Mouse (Mus musculus) forebrain, embryonic 11.5 days (tissue): ENCODE data around the gene Rab7b. TPM values are rescaled to one million over a fixed set of nuclear protein-coding genes. Genes with fewer than 3 reads are reported as not detected.

Experiments used
- ATAC-seq: fragments of 200-750 bp; cut with Nextera tagmentation; replicated peaks from 2 replicates; pipeline ENCODE4 v1.8.0; 2017; ENCODE audit warnings: moderate TSS enrichment; ENCODE audit not compliant: low FRiP score
- DNase-seq: peaks from one replicate; pipeline ENCODE4 v3.0.0-alpha.2; 2017; ENCODE audit warnings: low spot score
- H3K27ac ChIP-seq: fragments of 300-500 bp; sonication (generic); 2 replicates; pipeline ENCODE4 v1.5.1; 2014; ENCODE audit warnings: low read depth, low read length
- H3K27me3 ChIP-seq: fragments of 300-500 bp; sonication (generic); 2 replicates; pipeline ENCODE4 v1.6.1; 2014; ENCODE audit warnings: mild to moderate bottlenecking, low read length, mixed read lengths; ENCODE audit not compliant: control insufficient read depth, insufficient read depth
- H3K36me3 ChIP-seq: fragments of 300-500 bp; sonication (generic); 2 replicates; pipeline ENCODE4 v1.6.1; 2014; ENCODE audit warnings: mild to moderate bottlenecking, low read length, moderate library complexity, mixed read lengths; ENCODE audit not compliant: control insufficient read depth, insufficient read depth
- H3K4me1 ChIP-seq: fragments of 300-500 bp; sonication (generic); replicated peaks from 2 replicates; pipeline ENCODE4 v1.6.1; 2014; ENCODE audit warnings: low read length, mixed read lengths; ENCODE audit not compliant: control insufficient read depth, insufficient read depth
- H3K4me2 ChIP-seq: fragments of 300-500 bp; sonication (generic); 2 replicates; pipeline ENCODE4 v1.6.1; 2014; ENCODE audit warnings: low read depth, mild to moderate bottlenecking, low read length, moderate library complexity, mixed read lengths; ENCODE audit not compliant: severe bottlenecking
- H3K4me3 ChIP-seq: fragments of 300-500 bp; sonication (generic); 2 replicates; pipeline ENCODE4 v1.5.1; 2014; ENCODE audit warnings: low read depth, low read length
- H3K9ac ChIP-seq: fragments of 300-500 bp; sonication (generic); 2 replicates; pipeline ENCODE4 v1.6.1; 2014; ENCODE audit warnings: low read length
- H3K9me3 ChIP-seq: fragments of 300-500 bp; sonication (generic); 2 replicates; pipeline ENCODE4 v1.6.1; 2016; ENCODE audit warnings: low read length, mixed read lengths; ENCODE audit not compliant: control insufficient read depth
- WGBS: fragments of 180-500 bp; shearing (Covaris S2); extraction: QIAGEN DNeasy Blood & Tissue Kit; methylation state at CpG from one replicate; pipeline ENCODE4 v1.1.7; 2014; 5-methylcytosine and 5-hydroxymethylcytosine counted together
- polyA plus RNA-seq: library from polyadenylated mRNA; unstranded; fragments of >200 nt; fragmentation: Nextera tagmentation; extraction: Ambion mirVana; gene quantifications from 2 replicates; pipeline ENCODE4 v1.2.1, GENCODE M21; 2014

Rab7b gene
- polyA plus RNA-seq, 1 experiment from 2014 or later, result 0.40 TPM

DNA sequence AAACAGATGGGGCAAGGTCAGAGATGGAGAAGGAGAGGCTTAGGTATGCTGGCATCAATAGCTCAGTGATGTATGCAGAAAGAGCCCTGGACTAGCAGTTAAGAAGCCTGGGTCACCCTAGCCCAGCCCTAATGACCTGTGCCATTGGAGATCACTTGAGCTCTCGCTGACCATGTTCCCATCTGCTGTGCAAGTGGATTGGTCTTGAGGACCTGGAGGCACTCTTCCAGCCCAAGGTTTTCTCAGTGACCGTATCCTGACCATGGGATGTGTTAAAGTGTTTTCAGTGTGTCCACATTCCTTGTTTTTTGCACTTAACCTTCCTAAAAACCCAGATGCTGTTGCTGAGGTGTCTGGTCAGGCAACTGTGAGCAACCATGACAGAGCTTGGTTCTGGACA lies 28.2 kb upstream of the Rab7b start:
- H3K36me3 ChIP-seq, result no peaks in the 10 kb centered on the region
- no peak for ATAC-seq
- no peak overlapping the region for H3K4me3 ChIP-seq
- H3K27ac ChIP-seq, result no peak overlapping the region
- 89% methylated on average over 2 of the region's 2 CpGs for WGBS
- H3K4me2 ChIP-seq, result no peak overlapping the region
- H3K9ac ChIP-seq, result no peak overlapping the region
- no peaks in the 10 kb centered on the region for H3K27me3 ChIP-seq
- no peak for DNase-seq
- H3K9me3 ChIP-seq, result no peaks in the 10 kb centered on the region
- H3K4me1 ChIP-seq, result peaks cover 5% of the 10 kb centered on the region; the same call in 1 of the 2 replicates

DNA sequence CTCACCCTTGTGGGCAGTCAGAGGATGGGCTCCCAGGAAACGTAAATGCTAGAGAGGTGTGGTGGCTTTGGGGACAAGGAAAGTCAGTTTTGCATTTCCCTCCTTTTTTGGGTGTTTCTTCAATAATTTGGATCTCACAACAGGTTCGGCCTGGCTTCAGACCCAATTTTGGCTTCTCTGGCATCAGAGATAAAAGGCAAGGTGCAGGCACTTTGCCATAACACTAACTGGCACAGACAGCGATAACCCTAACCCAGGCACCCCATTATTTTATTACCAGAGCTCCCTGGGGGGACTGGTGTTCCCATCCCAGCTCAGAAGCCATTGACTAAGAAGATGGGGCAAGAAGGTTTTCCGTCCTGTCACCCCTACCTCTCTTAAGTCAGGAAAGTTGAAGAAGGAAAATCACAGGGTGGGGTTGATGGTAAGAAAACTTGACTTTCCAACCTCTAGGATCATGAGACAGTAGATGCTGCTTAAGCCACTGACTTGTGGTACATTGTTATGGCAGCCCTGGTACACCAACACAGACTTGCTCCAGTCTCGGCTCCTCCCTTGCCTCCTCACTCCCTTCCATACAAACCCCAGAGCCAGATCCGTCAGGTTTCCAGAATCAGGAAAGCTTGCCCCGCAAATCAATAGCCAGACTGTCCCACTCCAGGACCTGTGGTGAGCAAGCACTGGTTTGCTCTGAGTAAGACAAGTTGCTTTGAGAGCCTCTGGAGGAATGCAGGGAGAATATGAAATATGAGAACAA lies 27.6 kb upstream of the Rab7b start:
- Histone ChIP-seq H3K36me3 (no peaks in the 10 kb centered on the region), H3K27me3 (no peaks in the 10 kb centered on the region), H3K4me3 (no peak overlapping the region), H3K27ac (no peak overlapping the region), H3K9ac (no peak overlapping the region), H3K9me3 (no peaks in the 10 kb centered on the region), H3K4me2 (no peak overlapping the region), H3K4me1 (peaks cover 5% of the 10 kb centered on the region; the same call in 1 of the 2 replicates)
- ATAC-seq, result no peak
- DNase-seq, result no peak
- WGBS, result 84% methylated on average over 7 of the region's 7 CpGs

DNA sequence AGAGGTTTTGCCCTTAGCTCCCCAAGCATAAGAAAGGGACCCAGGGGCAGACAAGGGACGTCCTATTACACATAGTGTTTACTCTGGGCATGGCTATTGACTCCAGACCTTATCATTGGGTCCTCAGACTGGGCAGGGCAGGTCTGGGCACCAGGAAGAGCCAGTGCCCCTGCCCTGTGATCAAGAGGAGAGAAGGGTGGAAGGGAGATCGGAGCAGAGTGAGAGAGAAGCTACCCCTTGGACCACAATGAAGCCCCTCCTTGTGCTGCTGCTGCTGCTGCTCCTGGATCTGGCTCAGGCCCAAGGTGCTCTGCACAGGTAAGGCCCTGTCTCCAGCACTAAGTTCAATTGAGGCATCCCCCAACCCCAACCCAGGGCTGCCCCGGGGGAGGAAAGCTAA lies 26.7 kb upstream of the Rab7b start:
- DNase-seq (no peak), ATAC-seq (no peak)
- 74% methylated on average over 3 of the region's 3 CpGs for WGBS
- H3K4me1 ChIP-seq, result peaks cover 5% of the 10 kb centered on the region; the same call in 1 of the 2 replicates
- H3K27ac ChIP-seq, result no peak overlapping the region
- H3K9ac ChIP-seq, result no peak overlapping the region
- no peaks in the 10 kb centered on the region for H3K9me3 ChIP-seq
- H3K36me3 ChIP-seq, result no peaks in the 10 kb centered on the region
- no peak overlapping the region for H3K4me3 ChIP-seq
- H3K4me2 ChIP-seq, result no peak overlapping the region
- no peaks in the 10 kb centered on the region for H3K27me3 ChIP-seq

DNA sequence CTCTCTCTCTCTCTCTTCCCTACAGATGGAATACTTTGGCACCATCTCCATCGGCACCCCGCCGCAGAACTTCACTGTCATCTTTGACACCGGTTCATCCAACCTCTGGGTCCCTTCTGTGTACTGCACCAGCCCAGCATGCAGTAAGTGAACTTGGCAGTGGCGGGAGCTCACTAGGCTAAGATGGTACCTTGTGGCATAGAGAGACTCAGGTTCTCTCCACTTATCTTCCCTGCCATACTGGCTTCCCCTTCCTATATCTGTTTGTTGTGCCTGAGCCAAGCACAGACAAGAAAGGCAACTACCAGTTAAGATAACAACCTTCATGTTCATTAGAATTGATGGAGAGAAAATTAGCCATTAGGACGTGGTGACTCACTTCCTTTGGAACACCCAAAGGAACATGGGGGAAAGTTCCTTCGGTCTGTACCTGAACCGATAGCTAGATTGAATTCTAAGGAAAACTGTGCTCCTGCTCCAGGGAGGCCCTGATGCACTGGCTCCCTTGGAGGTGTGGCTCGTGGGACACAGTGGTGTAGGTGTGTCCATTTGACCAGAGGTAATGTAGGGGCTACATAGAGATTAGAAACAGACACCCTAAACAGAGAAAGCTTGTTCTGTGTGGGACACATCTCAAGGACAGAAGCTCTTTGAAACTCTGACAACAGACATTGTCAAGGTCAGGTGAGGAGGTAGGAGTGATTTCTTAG lies 25.1 kb upstream of the Rab7b start:
- no peaks in the 10 kb centered on the region for H3K36me3 ChIP-seq
- 87% methylated on average over 9 of the region's 9 CpGs for WGBS
- DNase-seq (no peak), ATAC-seq (no peak)
- no peak overlapping the region for H3K4me2 ChIP-seq
- H3K4me3 ChIP-seq, result no peak overlapping the region
- H3K27me3 ChIP-seq, result no peaks in the 10 kb centered on the region
- no peaks in the 10 kb centered on the region for H3K4me1 ChIP-seq
- H3K27ac ChIP-seq, result no peak overlapping the region
- no peaks in the 10 kb centered on the region for H3K9me3 ChIP-seq
- no peak overlapping the region for H3K9ac ChIP-seq

DNA sequence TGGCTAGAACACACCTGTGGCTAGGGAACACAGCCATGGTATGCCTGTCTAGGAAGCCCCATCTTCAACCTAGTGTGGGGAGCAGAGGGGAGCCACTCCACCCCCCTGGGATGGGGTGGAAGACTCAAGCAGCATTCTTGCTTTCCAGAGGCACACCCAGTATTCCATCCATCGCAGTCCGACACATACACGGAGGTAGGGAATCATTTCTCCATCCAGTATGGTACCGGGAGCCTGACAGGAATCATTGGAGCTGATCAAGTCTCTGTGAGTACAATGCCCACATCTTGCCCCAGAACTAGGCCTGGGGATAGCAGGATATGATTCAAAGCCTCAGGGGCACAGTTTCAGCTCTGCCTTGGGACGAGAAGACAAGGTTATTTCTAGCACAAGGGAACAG lies 24.4 kb upstream of the Rab7b start:
- no peaks in the 10 kb centered on the region for H3K9me3 ChIP-seq
- H3K4me3 ChIP-seq, result no peak overlapping the region
- no peak for DNase-seq
- H3K27ac ChIP-seq, result no peak overlapping the region
- H3K9ac ChIP-seq, result no peak overlapping the region
- no peaks in the 10 kb centered on the region for H3K27me3 ChIP-seq
- H3K4me2 ChIP-seq, result no peak overlapping the region
- H3K4me1 ChIP-seq, result no peaks in the 10 kb centered on the region
- H3K36me3 ChIP-seq, result no peaks in the 10 kb centered on the region
- ATAC-seq, result no peak
- WGBS, result 94% methylated on average over 5 of the region's 5 CpGs

DNA sequence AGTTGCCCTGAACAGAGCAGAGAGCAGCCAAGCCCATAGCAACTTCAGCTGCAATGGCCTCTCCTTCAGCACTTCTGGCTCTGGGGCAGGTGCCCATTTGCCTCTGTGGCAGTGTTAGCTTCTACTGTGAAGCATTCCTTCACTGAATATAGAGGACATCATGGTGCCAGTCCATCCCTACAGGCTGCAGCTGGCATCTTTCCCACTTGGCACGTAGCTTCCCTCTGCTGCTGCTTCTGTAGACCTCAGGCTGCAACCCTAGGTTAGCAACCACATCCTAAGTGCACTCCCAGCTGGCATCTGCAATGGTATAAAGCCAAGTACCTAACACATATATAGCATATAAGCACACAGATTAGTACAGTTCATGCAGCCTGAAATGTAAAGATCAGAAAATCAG lies 22.6 kb upstream of the Rab7b start:
- Histone ChIP-seq H3K4me3 (no peak overlapping the region), H3K4me2 (no peak overlapping the region), H3K4me1 (no peaks in the 10 kb centered on the region), H3K9ac (no peak overlapping the region), H3K27ac (no peak overlapping the region), H3K36me3 (no peaks in the 10 kb centered on the region), H3K27me3 (no peaks in the 10 kb centered on the region), H3K9me3 (no peaks in the 10 kb centered on the region)
- WGBS, result 93% methylated on average over 1 of the region's 1 CpGs
- ATAC-seq, result no peak
- DNase-seq, result no peak

DNA sequence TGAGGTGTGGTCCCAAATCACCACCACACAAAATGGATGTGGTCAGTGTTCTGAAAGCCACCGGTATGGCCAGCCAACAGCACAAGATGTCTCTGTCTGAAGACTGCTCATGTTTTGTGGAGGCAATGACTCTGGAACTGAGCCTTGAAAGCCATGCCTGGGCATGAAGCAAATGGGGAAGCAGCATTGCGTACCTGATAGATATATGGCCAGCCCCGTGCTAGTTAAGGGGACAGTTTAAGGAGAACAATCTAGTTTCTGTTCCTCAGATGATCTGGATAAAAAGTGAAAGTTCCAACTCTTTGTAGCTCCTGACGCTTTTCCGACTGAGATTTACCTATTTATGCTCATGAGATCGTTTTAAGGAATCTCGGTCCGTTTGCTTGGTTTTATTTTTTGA lies 17.4 kb upstream of the Rab7b start:
- Histone ChIP-seq H3K4me3 (no peak overlapping the region), H3K27ac (no peak overlapping the region), H3K27me3 (no peaks in the 10 kb centered on the region), H3K4me2 (no peak overlapping the region), H3K9me3 (no peaks in the 10 kb centered on the region), H3K36me3 (no peaks in the 10 kb centered on the region), H3K9ac (no peak overlapping the region), H3K4me1 (no peaks in the 10 kb centered on the region)
- no peak for DNase-seq
- no peak for ATAC-seq
- WGBS, result 90% methylated on average over 8 of the region's 8 CpGs

DNA sequence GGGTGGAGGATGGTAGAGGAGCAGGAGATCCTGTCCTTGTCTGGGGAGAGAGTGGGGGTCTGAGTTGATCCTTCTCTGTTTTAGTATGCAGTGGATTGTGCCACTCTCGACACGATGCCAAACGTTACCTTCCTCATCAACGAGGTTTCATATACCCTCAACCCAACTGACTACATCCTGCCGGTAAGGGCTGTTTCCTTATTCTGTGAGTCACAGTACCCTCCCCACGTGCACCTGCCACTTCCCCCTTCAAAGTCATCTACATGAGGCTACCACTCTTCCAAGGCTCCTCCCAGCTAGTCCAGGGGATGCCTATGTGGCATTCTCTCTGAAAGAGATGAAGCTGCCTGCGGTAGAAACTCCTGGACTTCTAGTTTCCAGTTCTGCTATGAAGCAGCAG lies 16.1 kb upstream of the Rab7b start:
- H3K4me3 ChIP-seq, result no peak overlapping the region
- 83% methylated on average over 7 of the region's 7 CpGs for WGBS
- H3K4me1 ChIP-seq, result no peaks in the 10 kb centered on the region
- ATAC-seq, result no peak
- H3K4me2 ChIP-seq, result no peak overlapping the region
- no peaks in the 10 kb centered on the region for H3K27me3 ChIP-seq
- DNase-seq, result no peak
- H3K9me3 ChIP-seq, result no peaks in the 10 kb centered on the region
- H3K9ac ChIP-seq, result no peak overlapping the region
- H3K27ac ChIP-seq, result no peak overlapping the region
- no peaks in the 10 kb centered on the region for H3K36me3 ChIP-seq

DNA sequence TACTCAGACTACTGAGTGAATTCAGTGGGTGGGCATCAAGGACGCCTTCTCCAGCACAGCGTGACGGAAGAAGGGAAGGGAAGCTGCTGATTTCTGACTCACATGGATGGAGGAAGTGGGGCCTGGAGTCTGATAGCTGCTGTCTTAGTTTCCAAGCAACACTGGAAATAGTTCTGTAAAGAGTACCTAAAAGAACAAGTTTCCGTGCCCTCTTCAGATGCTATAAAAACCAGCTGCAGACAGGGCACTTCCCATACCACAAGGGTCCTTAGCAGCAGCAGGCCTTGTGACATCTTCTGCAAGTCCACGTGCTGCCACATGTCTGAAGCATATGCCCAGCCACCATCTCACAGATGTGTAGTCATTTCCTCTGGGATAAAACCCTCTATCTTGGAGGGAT lies 8.9 kb upstream of the Rab7b start:
- no peaks in the 10 kb centered on the region for H3K36me3 ChIP-seq
- H3K9me3 ChIP-seq, result no peaks in the 10 kb centered on the region
- no peak for ATAC-seq
- H3K9ac ChIP-seq, result no peak overlapping the region
- WGBS, result 92% methylated on average over 5 of the region's 5 CpGs
- H3K27me3 ChIP-seq, result no peaks in the 10 kb centered on the region
- H3K27ac ChIP-seq, result no peak overlapping the region
- no peaks in the 10 kb centered on the region for H3K4me1 ChIP-seq
- no peak overlapping the region for H3K4me2 ChIP-seq
- H3K4me3 ChIP-seq, result no peak overlapping the region
- DNase-seq, result no peak
